Mouse (Mus musculus) embryonic facial prominence, embryonic 15.5 days (tissue): Measurements from ENCODE around the gene Cacna1h. TPM values are rescaled to one million over a fixed set of nuclear protein-coding genes. Genes with fewer than 3 reads are reported as not detected.

ENCODE experiments used
- ATAC-seq: fragments of 200-750 bp; cut with Nextera tagmentation; 2 replicates; pipeline ENCODE4 v1.8.0; 2017; ENCODE audit warnings: low read depth, moderate TSS enrichment; ENCODE audit not compliant: insufficient number of reproducible peaks, low FRiP score, low TSS enrichment
- H3K27ac ChIP-seq: fragments of 300-500 bp; sonication (generic); replicated peaks from 2 replicates; pipeline ENCODE4 v1.5.1; 2015; ENCODE audit warnings: mild to moderate bottlenecking, inconsistent platforms
- H3K27me3 ChIP-seq: fragments of 300-500 bp; sonication (generic); 2 replicates; pipeline ENCODE4 v1.6.1; 2015; ENCODE audit warnings: inconsistent platforms
- H3K36me3 ChIP-seq: fragments of 300-500 bp; sonication (generic); 2 replicates; pipeline ENCODE4 v1.6.1; 2015; ENCODE audit warnings: mild to moderate bottlenecking, inconsistent platforms
- H3K4me1 ChIP-seq: fragments of 300-500 bp; sonication (generic); 2 replicates; pipeline ENCODE4 v1.6.1; 2015; ENCODE audit warnings: inconsistent platforms
- H3K4me2 ChIP-seq: fragments of 300-500 bp; sonication (generic); replicated peaks from 2 replicates; pipeline ENCODE4 v1.6.1; 2015; ENCODE audit warnings: mild to moderate bottlenecking, inconsistent platforms
- H3K4me3 ChIP-seq: fragments of 300-500 bp; sonication (generic); replicated peaks from 2 replicates; pipeline ENCODE4 v1.5.1; 2015; ENCODE audit warnings: mild to moderate bottlenecking, inconsistent platforms
- H3K9ac ChIP-seq: fragments of 300-500 bp; sonication (generic); 2 replicates; pipeline ENCODE4 v1.6.1; 2015; ENCODE audit warnings: inconsistent platforms
- H3K9me3 ChIP-seq: fragments of 300-500 bp; sonication (generic); replicated peaks from 2 replicates; pipeline ENCODE4 v1.6.1; 2016; ENCODE audit warnings: inconsistent platforms
- WGBS: fragments of 180-500 bp; shearing (Covaris S2); methylation state at CpG from one replicate; pipeline ENCODE4 v1.1.7; 2015; 5-methylcytosine and 5-hydroxymethylcytosine counted together
- polyA plus RNA-seq: library from polyadenylated mRNA; unstranded; fragments of >200 nt; fragmentation: Nextera tagmentation; extraction: Ambion mirVana; gene quantifications from 2 replicates; pipeline ENCODE4 v1.2.1, GENCODE M21; 2015

Gene Cacna1h
- polyA plus RNA-seq, 1 experiment from 2014 or later = 5.7 TPM

- Histone ChIP-seq H3K4me2 (no peak overlapping the region), H3K27me3 (peaks cover 18% of the 10 kb centered on the region), H3K4me3 (no peak overlapping the region), H3K36me3 (no peaks in the 10 kb centered on the region), H3K4me1 (peaks cover 2% of the 10 kb centered on the region; the same call in 1 of the 2 replicates), H3K27ac (no peak overlapping the region), H3K9me3 (no peaks in the 10 kb centered on the region), H3K9ac (no peak overlapping the region)
- WGBS = 69% methylated on average over 6 of the region's 6 CpGs
- ATAC-seq = no peak
Observed at GRCm38 (mm10) chr17:25467781-25468180, 34.2 kb upstream of the Cacna1h start.

DNA sequence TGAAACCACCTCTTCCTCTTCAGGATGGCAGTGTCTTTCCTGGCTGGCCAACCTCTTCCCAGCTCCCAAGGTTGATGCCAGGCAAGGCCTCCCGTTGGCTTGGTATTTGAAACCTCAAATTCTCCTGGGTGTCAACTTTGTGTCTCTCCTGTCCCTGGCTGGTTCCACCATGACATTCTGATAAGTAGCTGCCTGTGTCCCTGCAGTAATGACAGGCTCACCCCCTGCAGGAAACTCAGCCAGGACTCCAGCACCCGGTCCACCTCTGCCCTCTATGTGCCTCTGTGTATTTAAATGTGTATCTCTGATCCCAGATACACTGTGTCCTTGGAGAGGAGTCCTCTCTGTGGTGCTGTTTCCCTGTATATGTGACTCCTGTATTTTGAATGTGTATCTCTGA lies 32.7 kb upstream of the Cacna1h start:
- no peak for ATAC-seq
- Histone ChIP-seq H3K4me2 (no peak overlapping the region), H3K4me3 (no peak overlapping the region), H3K36me3 (no peaks in the 10 kb centered on the region), H3K27me3 (peaks cover 6% of the 10 kb centered on the region; the same call in 1 of the 2 replicates), H3K9ac (no peak overlapping the region), H3K9me3 (no peaks in the 10 kb centered on the region), H3K4me1 (peaks cover 10% of the 10 kb centered on the region), H3K27ac (no peak overlapping the region)
- 75% methylated on average over 2 of the region's 2 CpGs for WGBS

- H3K27ac ChIP-seq = no peak overlapping the region
- H3K9ac ChIP-seq = no peak overlapping the region
- no peaks in the 10 kb centered on the region for H3K9me3 ChIP-seq
- H3K36me3 ChIP-seq = no peaks in the 10 kb centered on the region
- H3K4me2 ChIP-seq = no peak overlapping the region
- no peak for ATAC-seq
- no peak overlapping the region for H3K4me3 ChIP-seq
- peaks cover 10% of the 10 kb centered on the region for H3K4me1 ChIP-seq
- no peaks in the 10 kb centered on the region for H3K27me3 ChIP-seq
- 75% methylated on average over 4 of the region's 4 CpGs for WGBS
Observed at GRCm38 (mm10) chr17:25464091-25464490, 30.5 kb upstream of the Cacna1h start.

DNA sequence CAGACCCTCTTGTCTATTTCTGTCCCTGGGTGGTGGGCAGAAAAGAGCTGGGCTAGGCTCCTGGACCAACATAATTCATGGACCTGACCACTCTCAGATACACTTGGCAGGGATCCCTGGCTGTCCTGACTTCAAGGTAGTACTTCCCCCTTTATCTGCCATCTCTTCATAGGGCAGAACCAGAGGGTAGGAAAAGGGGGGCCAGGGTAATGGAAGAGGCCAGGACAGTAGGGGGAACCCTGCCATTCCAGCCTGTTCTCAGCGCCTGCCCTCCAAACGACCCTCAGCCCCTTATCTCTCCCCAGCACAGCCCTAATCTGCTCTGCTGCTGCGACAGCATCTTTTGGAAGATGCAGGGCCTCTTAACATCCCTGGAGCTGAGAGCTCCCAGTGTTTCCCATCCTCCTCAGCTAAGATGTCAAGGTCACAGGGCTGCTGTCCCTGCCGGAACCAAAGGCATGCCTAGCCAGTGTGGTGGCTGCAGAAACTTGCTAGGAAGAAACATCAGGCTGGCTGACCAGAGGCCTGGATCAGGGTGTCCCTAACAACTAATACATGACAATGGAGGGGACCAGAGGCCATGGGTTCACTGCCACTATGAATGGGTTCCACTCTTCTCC lies 29.9 kb upstream of the Cacna1h start:
- Histone ChIP-seq H3K27me3 (no peaks in the 10 kb centered on the region), H3K36me3 (no peaks in the 10 kb centered on the region), H3K9me3 (no peaks in the 10 kb centered on the region), H3K4me1 (peaks cover 10% of the 10 kb centered on the region), H3K9ac (no peak overlapping the region), H3K4me3 (no peak overlapping the region), H3K4me2 (no peak overlapping the region), H3K27ac (no peak overlapping the region)
- 54% methylated on average over 4 of the region's 4 CpGs for WGBS
- no peak for ATAC-seq

DNA sequence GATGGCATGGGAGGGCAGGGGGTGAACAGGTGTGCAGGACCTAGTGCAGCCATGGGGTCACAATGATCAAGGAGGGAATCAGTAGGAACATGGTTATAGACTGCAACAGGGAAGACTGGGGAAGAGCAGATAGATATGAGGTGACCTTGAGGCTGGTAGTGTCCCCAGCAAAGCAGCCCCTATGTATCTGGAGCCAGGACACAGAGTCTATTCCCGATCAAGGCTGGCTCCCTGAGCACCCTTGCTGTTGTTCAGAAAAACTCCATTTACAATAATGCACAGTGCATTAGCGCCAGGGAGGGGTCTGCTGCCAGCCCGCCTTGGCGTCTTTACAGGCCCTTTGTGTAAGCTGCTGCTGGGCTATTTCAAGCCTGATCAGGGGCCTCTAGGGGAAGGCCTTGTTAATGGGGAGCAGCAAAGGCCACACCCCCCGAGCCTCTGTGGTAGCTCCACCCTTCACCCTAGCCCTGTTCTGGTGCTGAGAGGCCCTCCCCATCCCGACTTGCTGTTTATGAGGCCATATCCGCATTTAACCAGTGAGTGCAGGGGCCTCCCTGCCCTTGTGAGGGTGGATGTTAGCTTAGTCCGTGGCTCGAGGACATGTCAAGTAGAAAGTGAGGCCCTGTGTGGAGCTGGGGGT lies 28.8 kb upstream of the Cacna1h start:
- H3K36me3 ChIP-seq = no peaks in the 10 kb centered on the region
- H3K27ac ChIP-seq = no peak overlapping the region
- no peak overlapping the region for H3K4me3 ChIP-seq
- no peak overlapping the region for H3K4me2 ChIP-seq
- no peaks in the 10 kb centered on the region for H3K9me3 ChIP-seq
- 26% methylated on average over 9 of the region's 9 CpGs for WGBS
- peaks cover 10% of the 10 kb centered on the region for H3K4me1 ChIP-seq
- ATAC-seq = no peak
- H3K9ac ChIP-seq = no peak overlapping the region
- H3K27me3 ChIP-seq = no peaks in the 10 kb centered on the region

DNA sequence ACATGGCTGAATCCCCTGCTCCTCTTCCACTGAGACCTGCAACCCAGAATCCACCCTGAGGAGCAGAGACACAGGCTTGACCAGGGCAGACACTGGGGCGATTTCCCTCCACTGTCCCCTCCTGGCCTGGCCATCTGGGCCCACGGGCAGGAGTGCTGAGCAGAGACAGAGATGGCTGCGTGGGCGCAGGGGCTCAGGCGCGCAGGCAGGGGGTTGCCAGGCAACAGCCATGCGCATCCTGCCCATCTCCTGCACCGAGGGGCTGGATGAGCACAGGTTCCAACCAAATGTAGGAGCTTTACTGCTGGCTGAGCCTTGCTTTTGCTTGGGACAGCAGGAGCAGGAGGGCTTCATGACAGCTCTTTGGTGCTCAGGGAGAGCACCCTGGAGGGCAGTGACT lies 23.0 kb upstream of the Cacna1h start:
- ATAC-seq = no peak
- H3K9ac ChIP-seq = no peak overlapping the region
- H3K4me3 ChIP-seq = no peak overlapping the region
- H3K4me2 ChIP-seq = no peak overlapping the region
- no peaks in the 10 kb centered on the region for H3K27me3 ChIP-seq
- H3K4me1 ChIP-seq = no peaks in the 10 kb centered on the region
- WGBS = 53% methylated on average over 8 of the region's 8 CpGs
- H3K27ac ChIP-seq = no peak overlapping the region
- H3K9me3 ChIP-seq = no peaks in the 10 kb centered on the region
- no peaks in the 10 kb centered on the region for H3K36me3 ChIP-seq

GRCm38 (mm10) chr17:25454272-25454671 lies 20.7 kb upstream of the Cacna1h start, which contains the start of gene Tekt4:
Gene Tekt4, plus strand, starts transcription at chr17:25454615.
- Histone ChIP-seq H3K4me1 (no peaks in the 10 kb centered on the region), H3K27ac (no peak within 1 kb of the TSS), H3K36me3 (no peaks in the 10 kb centered on the region), H3K4me3 (no peak within 1 kb of the TSS), H3K4me2 (no peak within 1 kb of the TSS), H3K27me3 (no peaks in the 10 kb centered on the region), H3K9ac (no peak within 1 kb of the TSS), H3K9me3 (no peaks in the 10 kb centered on the region)
- no peak for ATAC-seq
- 45% methylated on average over 2 of the region's 2 CpGs for WGBS

DNA sequence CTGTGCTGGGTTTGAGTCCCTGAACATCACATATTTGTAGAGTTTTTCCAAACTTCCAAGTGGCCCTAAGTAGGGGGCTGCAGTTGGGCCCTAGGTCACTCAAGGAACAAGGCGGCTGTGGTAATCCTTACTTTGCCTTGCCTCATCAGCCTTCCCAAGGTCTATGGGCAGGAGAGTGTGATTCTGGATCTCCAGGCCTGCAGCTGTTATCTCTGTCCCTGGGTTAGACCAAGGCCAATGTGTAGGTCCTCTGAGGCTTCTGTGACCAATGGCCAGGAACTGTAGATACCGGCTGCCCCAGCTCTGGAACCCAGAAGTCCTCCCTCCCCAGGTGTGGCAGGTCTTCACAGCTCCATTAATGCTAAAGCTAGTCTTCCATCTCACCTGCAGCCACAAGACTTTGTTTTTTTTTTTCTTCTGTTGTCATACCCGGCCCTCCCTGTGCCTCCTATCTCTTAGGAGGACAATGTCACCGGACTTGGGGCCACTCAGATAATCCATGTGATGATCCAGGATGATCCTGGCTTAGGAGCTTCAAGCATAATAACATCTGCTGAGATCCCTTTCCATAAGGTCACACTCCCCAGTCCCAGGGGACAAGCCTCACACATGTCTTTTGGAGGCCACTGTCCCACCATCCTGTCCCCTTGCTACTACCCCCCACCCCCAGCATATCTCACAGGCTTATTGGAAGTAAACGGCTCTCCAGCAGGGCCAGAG lies 18.8 kb upstream of the Cacna1h start:
- Histone ChIP-seq H3K4me1 (no peaks in the 10 kb centered on the region), H3K27ac (no peak overlapping the region), H3K27me3 (no peaks in the 10 kb centered on the region), H3K9ac (no peak overlapping the region), H3K4me2 (no peak overlapping the region), H3K9me3 (no peaks in the 10 kb centered on the region), H3K36me3 (no peaks in the 10 kb centered on the region), H3K4me3 (no peak overlapping the region)
- WGBS = 70% methylated on average over 5 of the region's 5 CpGs
- no peak for ATAC-seq

DNA sequence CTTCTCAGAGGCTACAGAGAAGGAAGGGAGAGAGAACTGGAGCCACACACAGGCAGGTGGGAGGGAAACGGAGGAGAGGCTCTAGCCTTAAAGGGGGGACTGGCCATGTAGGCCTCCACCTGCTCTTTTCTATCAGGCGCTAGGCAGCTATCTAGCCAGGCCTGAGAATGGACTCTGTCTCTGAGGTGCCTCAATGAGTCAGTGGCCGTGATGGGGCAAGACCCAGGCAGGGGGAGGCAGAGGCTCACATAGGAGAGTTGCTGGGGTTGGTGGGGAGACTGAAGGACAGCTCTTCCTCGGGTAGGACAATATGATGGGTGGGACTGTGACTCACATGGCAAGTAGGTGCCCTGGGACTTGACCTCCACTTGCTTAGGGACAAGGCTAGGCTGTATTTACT lies 16.7 kb upstream of the Cacna1h start:
- no peak overlapping the region for H3K4me2 ChIP-seq
- no peaks in the 10 kb centered on the region for H3K27me3 ChIP-seq
- WGBS = 67% methylated on average over 4 of the region's 4 CpGs
- no peak overlapping the region for H3K9ac ChIP-seq
- H3K36me3 ChIP-seq = no peaks in the 10 kb centered on the region
- no peak overlapping the region for H3K27ac ChIP-seq
- no peaks in the 10 kb centered on the region for H3K4me1 ChIP-seq
- H3K4me3 ChIP-seq = no peak overlapping the region
- no peaks in the 10 kb centered on the region for H3K9me3 ChIP-seq
- no peak for ATAC-seq

DNA sequence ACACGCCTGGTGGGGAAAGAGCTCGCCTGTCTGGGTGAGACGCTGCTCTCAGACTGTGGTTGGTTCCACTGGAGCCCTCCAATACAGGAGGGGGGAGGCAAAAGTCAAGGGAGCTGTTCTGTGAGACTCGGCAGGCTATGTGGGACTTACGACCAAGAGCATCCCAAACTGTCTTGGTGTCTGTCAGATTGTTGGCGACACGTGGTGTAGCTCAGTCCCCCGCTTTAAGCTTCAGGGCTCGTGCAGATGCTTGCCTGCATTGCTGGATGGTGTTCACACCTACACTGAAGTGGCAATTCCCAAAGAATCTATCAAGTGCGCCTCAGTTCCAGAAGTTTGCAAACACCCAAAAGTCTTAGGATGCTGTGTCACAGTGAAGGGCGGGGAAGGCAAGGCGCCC lies 14.3 kb upstream of the Cacna1h start:
- no peaks in the 10 kb centered on the region for H3K27me3 ChIP-seq
- no peak overlapping the region for H3K4me2 ChIP-seq
- ATAC-seq = no peak
- no peaks in the 10 kb centered on the region for H3K36me3 ChIP-seq
- no peak overlapping the region for H3K4me3 ChIP-seq
- H3K4me1 ChIP-seq = no peaks in the 10 kb centered on the region
- 77% methylated on average over 12 of the region's 12 CpGs for WGBS
- no peak overlapping the region for H3K27ac ChIP-seq
- H3K9ac ChIP-seq = no peak overlapping the region
- no peaks in the 10 kb centered on the region for H3K9me3 ChIP-seq

GRCm38 (mm10) chr17:25445841-25446240 lies 12.3 kb upstream of the Cacna1h start:
- H3K4me3 ChIP-seq = no peak overlapping the region
- WGBS = 65% methylated on average over 3 of the region's 3 CpGs
- H3K4me1 ChIP-seq = no peaks in the 10 kb centered on the region
- H3K27ac ChIP-seq = no peak overlapping the region
- H3K9me3 ChIP-seq = no peaks in the 10 kb centered on the region
- no peaks in the 10 kb centered on the region for H3K27me3 ChIP-seq
- no peak for ATAC-seq
- no peaks in the 10 kb centered on the region for H3K36me3 ChIP-seq
- no peak overlapping the region for H3K4me2 ChIP-seq
- no peak overlapping the region for H3K9ac ChIP-seq
